Mouse (Mus musculus): ENCODE measurements around the gene 4930486L24Rik.
A peak's percentile ranks its signal among the peaks of the same experiment; 100 is the strongest.
"Not testable (repeated sequence)": the region's sequence is repeated elsewhere in the genome, so short reads cannot be mapped to it uniquely, and the experiment has no call there.

Gene 4930486L24Rik

GRCm38 (mm10) chr13:60864281-60864680, at the start of gene 4930486L24Rik:
TSS of gene 4930486L24Rik (minus strand) at chr13:60864475.
- no peak for DNase-seq

GRCm38 (mm10) chr13:60904780-60905179, 40.5 kb upstream of the 4930486L24Rik start, which contains the start of gene Tpbpb:
TSS of gene Tpbpb (minus strand) at chr13:60904880.
- not testable (repeated sequence) for DNase-seq

- DNase-seq = peak; percentile 41
Observed at GRCm38 (mm10) chr13:60897328-60897727, 33.1 kb upstream of the 4930486L24Rik start, which contains the start of gene Ctla2b. TSS of gene Ctla2b (minus strand) at chr13:60897447.

GRCm38 (mm10) chr13:60896794-60897193, 32.5 kb upstream of the 4930486L24Rik start, which contains the start of gene Gm49392:
TSS of gene Gm49392 (minus strand) at chr13:60896894.
- DNase-seq = not testable (repeated sequence)

DNA sequence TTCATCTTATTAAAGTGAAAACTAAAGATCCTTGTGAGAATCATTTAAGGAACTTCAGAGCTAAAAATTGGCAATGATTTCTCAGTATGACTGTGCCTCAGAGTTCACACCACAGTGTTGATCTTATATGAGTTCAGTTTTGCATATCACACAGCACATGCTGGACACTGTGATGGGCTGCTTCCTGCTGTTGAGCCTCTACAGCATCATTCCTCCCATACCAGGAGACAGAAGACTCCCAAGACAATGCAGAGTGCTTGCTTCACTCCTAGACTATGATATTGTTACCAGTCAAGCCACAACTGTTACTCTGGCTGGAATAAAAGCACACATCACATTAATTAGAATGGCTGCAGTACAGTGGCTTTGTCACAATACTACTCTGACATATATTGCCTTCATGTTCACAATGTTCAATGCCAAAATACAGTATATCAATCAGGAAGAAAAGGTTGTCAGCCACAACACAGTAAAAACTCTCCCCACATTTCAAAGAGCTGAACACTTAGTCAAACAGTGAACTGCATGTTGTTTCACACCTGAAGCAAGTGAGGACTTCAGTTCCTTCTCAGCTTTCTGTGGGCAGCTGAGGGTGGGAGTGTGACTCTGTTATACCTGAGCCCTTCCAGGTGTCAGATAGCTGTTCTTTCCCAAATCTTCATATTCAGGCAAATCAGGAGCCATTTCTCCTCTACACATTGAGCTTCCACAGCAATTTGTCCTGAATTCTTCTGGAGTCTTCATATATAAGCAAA, 31.3 kb upstream of the 4930486L24Rik start:
- DNase-seq = no peak

- no peak for DNase-seq
Observed at GRCm38 (mm10) chr13:60892301-60892700, 28.0 kb upstream of the 4930486L24Rik start.

DNA sequence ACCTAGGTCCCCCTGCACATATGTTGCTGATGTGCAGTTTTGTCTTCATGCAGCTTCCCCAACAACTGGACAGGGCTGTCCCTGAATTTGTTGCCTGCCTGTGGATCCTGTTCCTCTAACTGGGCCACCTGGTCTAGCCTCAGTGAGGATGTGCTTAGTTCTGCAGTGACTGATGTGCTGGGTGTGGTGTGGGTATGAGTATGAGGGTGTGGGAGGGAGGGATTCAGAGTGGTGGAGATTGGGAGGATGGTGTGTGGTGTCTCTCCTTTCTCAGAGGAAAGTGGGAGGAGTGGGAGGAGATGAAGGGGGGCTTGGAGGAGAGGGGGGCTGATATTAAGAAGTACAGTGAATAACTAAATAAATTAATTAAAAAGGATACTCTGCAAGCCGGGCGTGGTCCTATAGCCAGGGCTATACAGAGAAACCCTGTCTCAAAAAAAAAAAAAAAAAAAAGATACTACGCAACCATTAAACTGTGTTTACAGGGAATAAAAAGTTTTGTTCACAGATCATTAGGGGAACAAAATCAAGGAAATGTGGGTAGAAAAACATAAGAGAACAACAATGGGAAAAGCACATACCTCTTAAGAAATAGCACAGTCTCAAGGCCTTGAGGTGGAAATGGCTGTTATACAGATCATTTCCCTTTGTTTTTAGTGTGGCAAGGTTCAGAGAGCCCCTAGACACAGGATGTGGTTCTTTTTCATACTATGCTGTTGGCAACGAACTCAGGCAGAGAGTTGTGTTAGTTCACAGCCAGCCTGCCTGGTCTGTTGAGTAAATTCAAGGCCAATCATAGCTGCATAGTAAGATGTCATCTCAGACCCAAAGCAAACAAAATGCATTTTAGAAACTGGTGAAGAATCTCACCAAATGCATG, 15.8 kb downstream of the 4930486L24Rik start:
- DNase-seq = no peak

GRCm38 (mm10) chr13:60843153-60843552, 21.1 kb downstream of the 4930486L24Rik start:
- no peak for DNase-seq

- DNase-seq = no peak
Observed at GRCm38 (mm10) chr13:60842703-60843102, 21.6 kb downstream of the 4930486L24Rik start.

- DNase-seq = no peak
Observed at GRCm38 (mm10) chr13:60839353-60839902, 24.8 kb downstream of the 4930486L24Rik start.

DNA sequence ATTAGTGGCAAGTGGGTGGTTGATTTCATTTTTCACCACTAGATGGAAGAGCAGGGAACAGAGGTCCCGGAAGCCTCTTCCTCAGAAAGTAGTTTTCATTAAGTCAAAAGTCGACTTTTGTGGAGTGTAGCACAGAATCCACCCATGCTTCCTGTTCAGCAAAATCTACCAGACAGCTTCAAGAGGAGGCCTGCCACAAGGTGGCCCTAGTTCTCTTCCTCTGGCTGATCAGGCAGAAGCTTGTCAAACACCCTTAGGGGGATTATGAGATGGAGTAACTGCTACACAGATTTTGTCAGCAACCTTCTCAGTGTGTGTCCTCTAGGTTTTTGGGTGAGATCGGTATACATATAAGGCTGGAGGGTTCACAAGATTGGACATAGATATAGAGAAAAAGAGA, 38.2 kb downstream of the 4930486L24Rik start:
- peak; percentile 5 for DNase-seq

GRCm38 (mm10) chr13:60820486-60821175, 43.6 kb downstream of the 4930486L24Rik start:
- DNase-seq = no peak

DNA sequence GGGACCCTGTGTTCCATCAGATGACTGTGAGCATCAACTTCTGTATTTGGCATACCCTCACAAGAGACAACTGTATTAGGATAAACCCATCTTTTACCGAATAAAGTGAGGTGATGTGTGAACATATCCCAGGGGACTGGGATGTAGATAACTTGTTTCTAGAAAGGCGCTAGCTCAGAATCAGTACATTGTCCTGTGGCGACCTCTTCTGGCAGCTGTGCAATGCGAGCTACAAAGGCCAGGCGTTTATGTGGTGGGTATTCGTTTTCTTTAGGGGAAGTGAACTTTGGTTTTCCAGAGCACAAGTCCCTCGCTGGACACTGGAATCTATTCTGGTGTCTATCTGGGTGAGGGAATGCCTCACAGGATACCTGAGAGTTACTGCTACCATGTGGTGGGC, 44.8 kb downstream of the 4930486L24Rik start:
- peak; percentile 29 for DNase-seq

DNA sequence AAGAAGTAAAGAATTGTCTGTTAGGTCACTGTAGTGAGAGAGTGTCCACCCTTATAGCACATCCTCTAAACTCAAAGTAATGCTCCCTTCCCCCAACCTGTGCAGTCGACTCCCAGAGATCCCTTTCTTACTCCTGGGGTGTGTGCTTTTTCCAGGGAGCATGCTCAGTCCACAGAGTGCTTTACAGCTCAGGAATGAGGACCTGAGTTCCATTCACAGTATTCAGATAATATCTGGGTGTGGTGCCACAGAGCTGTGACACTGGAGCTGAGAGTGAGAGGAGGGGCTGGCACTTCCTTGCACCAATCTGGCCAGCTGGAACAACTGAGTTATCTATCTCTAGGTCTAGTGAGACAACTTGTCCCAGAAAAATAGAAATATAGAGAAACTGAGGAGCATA, 50.6 kb downstream of the 4930486L24Rik start:
- DNase-seq = no peak

GRCm38 (mm10) chr13:60812768-60813167, 51.5 kb downstream of the 4930486L24Rik start:
- no peak for DNase-seq

GRCm38 (mm10) chr13:60809690-60810089, 54.6 kb downstream of the 4930486L24Rik start:
- no peak for DNase-seq

GRCm38 (mm10) chr13:60802749-60803148, 61.5 kb downstream of the 4930486L24Rik start, which contains the start of gene Ctsll3:
TSS of gene Ctsll3 (minus strand) at chr13:60802849.
- DNase-seq = no peak

All from kidney, adult 18-20 months (tissue).